Mouse (Mus musculus) frontal cortex, postnatal 10 days (tissue): ENCODE measurements around the gene Pcsk2.

Experiments used
- DNase-seq, 2 experiments: peaks; one replicate each; pipeline ENCODE4 v3.0.0; 2022; ENCODE audit warnings: low spot score in 2 of 2, mixed read lengths in 1 of 2

Pcsk2 gene

GRCm38 (mm10) chr2:143545758-143546246, at the start of gene Pcsk2:
Pcsk2 (plus strand) TSS chr2:143546156.
- peak; percentile 82 to 84 for DNase-seq

GRCm38 (mm10) chr2:143500845-143501244, 45.1 kb upstream of the Pcsk2 start:
- no peak for DNase-seq

- no peak for DNase-seq
These were observed 44.2 kb upstream of the Pcsk2 start for GRCm38 (mm10) chr2:143501760-143502159.

- DNase-seq: no peak
These were observed 43.8 kb upstream of the Pcsk2 start for GRCm38 (mm10) chr2:143502203-143502602.

- DNase-seq: no peak
These were observed 9.5 kb upstream of the Pcsk2 start for GRCm38 (mm10) chr2:143536485-143536884.

DNA sequence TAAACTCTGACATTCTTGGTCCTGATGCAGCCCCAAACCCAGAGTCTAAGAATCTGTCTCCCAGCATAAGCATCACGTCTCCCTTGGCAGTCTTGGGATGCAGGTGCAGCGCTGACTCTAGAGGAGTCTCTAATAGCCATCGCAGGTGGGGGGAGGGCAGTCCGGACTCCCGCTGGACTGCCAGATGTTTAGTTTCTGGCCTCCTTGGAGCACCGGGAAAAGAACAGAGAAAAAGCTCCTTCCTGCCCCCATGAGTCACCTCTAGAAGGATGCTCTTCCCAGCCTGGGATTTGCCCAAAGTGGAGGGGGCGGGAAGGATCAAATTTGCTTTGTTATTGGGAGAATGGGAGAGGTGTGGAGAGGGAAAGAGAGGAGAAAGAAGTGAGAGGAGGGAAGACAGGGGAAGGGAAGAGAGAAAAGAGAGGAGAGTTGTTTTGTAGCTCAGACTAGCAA, 631 bp upstream of the Pcsk2 start:
- DNase-seq: peak; percentile 27 to 31

- peak in 1 of 2 experiments; percentile 22 for DNase-seq
These were observed 656 bp downstream of the Pcsk2 start for GRCm38 (mm10) chr2:143546412-143547211.

DNA sequence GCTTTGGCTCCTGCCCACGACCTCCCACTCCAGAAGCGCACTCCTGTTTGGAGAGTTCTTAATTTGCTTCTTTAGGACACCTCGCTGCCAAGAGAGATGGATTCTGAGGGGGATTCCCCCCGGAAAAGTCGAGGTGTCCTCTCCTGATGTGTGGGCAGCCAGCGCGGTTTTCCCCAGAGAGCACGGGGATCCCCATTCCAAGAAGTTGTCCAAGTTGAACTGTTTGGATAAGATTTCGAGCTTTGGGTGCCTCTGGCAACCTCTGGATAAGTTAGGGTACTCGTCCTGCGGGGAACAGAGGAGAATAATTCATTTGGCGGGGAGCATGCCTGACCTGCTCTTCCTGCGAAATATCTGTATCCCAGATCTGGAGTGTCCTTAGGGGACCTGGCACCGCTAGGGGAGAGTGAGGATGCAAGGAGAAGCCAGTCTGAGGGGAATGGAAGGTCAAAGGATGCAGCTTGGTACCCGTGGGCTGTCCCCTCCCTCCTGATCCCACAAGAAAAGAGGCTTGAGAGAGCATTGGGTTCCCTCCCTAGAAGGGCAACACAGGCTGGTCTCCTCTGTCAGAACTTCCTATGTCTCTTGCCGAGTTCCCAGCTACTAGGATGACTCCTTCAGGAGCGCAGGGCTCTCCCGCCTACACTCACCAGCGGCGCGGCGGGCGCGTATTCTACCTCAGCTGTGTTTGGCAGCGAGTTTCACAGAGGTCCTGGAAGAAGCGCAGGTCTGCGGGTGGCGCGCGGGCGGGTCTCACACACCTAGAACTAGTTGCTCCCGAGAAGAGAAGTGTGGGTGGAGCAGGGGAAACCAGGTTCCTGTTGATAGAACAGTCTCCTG, 1.5 kb downstream of the Pcsk2 start:
- DNase-seq: peak; percentile 12 to 21

GRCm38 (mm10) chr2:143560384-143560783, 14.4 kb downstream of the Pcsk2 start:
- no peak for DNase-seq

DNA sequence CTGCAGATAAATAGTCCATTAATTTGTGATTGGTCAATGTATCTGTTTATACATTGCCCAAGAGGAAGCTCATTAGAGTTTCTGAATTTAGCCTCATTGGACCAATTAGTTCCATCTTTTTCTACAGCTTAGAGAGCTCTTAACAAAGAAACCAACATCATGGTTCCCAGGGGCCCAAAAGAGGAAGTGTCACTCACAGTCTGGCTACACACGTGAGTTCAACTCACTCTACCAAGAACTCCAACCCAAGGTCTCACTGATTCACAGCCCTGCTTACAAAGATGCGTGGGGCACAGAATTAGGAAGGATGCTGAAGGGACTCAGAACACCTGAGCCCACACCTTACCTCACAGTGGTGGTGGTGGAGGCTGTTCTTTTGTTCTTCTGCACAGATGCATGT, 19.1 kb downstream of the Pcsk2 start:
- DNase-seq: no peak

DNA sequence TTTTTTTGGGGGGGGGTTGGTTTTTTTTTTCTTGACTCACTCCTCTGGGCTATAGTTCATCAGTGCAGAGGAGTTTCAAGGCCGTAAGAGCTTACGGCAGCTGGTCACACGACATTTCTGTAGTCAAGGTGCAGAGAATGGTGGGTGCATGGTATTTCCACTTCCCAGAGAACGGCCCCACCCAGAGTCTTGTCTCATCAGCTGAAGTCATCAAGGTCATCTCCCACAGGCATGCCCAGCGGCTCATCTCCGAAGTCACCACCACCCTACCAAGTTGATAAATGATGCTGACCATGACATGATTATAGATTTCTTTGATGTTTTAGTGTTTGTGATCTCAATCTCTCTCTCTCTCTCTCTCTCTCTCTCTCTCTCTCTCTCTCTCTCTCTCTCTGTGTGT, 20.0 kb downstream of the Pcsk2 start:
- DNase-seq: no peak

DNA sequence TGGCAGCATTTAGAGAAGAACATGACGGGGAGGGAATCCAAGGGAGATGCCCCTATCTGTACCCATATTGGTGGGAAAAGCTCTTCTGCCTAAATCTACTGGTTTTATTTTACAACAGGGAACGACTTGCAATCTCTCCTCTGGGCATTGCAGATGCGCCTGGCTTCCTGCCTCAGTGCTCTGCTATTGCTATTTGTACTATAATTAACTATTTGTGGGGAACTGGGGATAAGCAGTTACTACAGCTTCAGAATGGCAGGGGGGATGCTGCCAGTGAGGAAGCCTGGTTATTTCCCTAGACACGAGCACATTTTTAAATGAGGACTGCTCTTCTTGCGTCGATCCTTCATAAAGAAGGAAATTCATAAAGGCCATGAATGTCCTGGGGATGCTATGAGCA, 39.4 kb downstream of the Pcsk2 start:
- no peak for DNase-seq

DNA sequence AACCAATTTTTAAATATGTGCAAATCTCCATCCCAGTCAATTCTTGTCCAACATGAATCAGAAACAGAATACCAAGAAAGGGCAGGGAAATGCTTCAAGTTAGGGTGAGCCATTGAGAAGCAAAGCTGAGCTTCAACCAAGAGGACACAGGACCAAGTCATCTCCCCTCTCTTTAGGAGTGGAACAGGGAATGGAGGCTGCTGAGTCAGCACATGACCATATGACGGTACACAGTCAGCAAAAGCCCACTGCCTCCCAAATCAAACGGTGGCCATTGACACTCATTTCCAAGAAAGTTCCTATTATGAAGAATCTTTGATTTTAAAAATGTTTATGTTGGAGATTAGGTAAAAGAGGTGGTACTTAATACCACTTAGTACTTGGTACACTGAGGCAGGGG, 44.4 kb downstream of the Pcsk2 start:
- no peak for DNase-seq

DNA sequence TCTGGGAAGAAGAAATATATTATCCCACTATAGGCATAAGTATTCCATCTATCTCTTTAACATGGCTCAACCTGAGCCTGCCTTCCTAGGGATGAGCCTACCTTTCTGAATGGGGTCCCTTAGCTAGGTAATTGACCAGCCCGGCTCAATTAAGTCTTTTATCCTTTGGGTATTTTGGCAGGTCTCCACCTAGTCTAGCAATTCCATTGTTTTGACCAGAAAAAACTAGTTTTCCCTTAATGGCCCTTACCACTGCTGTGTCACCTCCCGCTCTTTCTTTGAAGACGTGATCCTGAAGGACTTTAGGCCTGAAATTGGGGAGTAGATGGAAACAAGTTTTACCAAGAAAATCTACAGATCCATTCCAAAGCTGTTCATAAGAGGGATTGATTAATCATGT, 57.1 kb downstream of the Pcsk2 start:
- DNase-seq: no peak

DNA sequence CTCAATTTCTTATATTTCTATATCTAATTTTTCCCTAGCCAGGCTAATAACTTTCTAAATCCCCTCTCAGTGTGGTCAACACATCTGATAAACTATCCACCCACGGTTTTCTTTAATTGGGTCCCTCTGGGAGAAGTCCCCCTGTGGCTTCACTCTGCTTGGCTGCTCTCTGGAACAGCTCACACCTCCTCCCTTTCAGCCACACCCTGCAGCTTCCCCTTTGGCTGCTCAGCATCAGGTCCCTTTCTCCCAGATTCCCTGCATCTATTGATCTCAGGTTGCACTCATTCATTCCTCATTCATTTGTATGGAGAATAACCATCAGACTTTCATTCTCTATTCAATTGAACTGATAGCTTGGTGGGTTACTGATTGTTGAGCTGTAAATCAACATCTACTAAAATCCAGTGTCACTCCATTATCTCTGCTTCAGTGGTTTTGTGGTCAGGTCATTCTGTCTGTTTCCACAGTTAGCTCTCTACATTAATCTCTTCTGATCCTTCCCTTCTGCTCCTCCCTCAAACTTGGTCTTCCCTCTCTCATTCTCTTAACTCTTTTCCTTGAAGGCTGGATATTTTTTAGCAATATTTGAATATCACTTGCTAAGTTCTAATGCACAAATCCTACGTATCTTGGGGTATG, 58.0 kb downstream of the Pcsk2 start:
- no peak for DNase-seq

DNA sequence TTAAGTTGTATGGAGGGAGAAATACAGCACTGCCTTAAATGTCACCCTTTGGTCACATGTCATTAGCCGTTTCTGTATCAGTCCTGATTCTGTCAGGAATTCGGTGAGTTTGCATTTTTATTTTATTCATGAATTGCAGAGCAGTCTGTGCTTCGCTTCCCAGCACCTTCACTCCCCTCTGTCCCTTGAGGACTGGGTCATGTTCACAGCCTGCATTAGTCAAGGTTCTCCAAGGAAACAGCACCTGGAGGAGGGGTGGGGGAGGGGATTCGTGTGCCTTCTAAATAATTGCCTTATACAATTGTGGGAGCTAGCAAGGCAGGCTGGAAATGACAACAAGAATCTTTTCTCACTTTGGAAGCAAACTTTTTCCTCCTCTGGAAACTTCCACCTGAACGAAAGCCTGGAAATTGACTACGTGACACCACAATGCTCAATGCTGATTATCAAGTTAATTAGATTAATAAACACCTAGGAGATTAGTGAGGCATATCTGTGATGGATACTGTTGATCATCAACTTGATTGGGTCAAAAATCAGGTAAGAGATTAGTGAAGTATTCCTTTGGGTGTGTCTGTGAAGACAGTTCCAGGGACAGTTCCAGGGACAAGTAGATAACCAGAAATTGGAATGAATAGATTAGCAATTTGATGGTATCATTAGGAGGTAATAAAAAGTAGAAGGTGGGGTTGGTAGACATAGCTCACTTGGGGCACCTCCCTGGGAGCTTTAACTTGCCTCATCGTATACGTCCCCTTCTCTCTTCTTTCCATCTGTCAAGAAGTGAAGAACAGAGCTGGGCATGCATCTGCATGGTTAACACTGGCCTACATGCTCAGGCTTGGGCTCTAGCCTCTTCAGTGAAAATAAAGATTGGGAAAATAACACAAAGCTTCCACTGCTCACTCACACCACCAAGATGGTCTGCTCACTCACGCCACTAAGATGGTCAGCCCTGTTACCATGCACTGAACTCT, 64.7 kb downstream of the Pcsk2 start:
- no peak for DNase-seq

GRCm38 (mm10) chr2:143613466-143613865, 67.5 kb downstream of the Pcsk2 start:
- no peak for DNase-seq

- DNase-seq: no peak
These were observed 68.8 kb downstream of the Pcsk2 start for GRCm38 (mm10) chr2:143614775-143615174.

DNA sequence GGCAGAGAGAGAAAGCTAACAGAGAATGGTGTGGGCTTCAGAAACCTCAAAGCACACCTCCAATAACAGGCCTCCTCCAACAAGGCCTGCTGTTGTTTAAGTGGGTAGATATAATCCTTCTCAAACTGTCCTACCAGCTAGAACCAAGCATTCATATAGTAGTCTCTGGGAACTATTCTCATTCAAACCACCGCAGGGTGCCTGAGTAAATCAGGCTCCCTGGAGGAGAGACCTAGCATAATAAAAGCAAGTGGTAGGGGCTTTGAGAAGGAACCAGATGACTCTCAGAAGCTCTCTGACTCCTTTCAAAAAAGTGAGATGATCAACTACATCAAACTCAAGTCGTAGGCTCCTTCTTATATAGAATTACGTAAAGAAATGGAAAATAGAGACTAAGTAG, 75.0 kb downstream of the Pcsk2 start:
- DNase-seq: no peak

GRCm38 (mm10) chr2:143623916-143624315, 78.0 kb downstream of the Pcsk2 start:
- DNase-seq: peak; percentile 14 to 22

GRCm38 (mm10) chr2:143643305-143643704, 97.3 kb downstream of the Pcsk2 start:
- DNase-seq: no peak
